Mouse (Mus musculus) urinary bladder, postnatal 0 days (tissue): ENCODE measurements around the gene Bcdin3d. TPM values are rescaled to one million over a fixed set of nuclear protein-coding genes. Genes with fewer than 3 reads are reported as not detected.

ENCODE experiments used
- polyA plus RNA-seq: library from polyadenylated mRNA; unstranded; fragments of >200 nt; fragmentation: Nextera tagmentation; extraction: Ambion mirVana; gene quantifications from 2 replicates; pipeline ENCODE4 v1.2.1, GENCODE M21; 2015

Gene Bcdin3d
- polyA plus RNA-seq = 8.4 and 8.5 TPM in 2 replicates

GRCm38 (mm10) chr15:99474576-99474926, at the start of gene Bcdin3d:
Gene Bcdin3d (minus strand): TSS chr15:99474730.

GRCm38 (mm10) chr15:99457606-99458401, 16.7 kb downstream of the Bcdin3d start, which contains the start of gene Nckap5l:
Gene Nckap5l (minus strand): TSS chr15:99457748.

Other genes with a start within 250 kb of the Bcdin3d start
- 0.07 and 0.14 TPM in 2 replicates for gene Kcnh3, start 249.9 kb downstream of the Bcdin3d start, polyA plus RNA-seq
- 57.6 and 61.7 TPM in 2 replicates for gene Mcrs1, start 222.8 kb downstream of the Bcdin3d start, polyA plus RNA-seq
- gene Prpf40b, start 179.6 kb downstream of the Bcdin3d start, polyA plus RNA-seq = 19.4 and 20.4 TPM in 2 replicates
- gene Fam186b, start 178.8 kb downstream of the Bcdin3d start, polyA plus RNA-seq = 0.16 TPM in 1 of 2 replicates, not detected in the other
- gene Fmnl3, start 104.2 kb downstream of the Bcdin3d start, polyA plus RNA-seq = 8.5 and 8.6 TPM in 2 replicates
- gene Tmbim6, start 81.8 kb downstream of the Bcdin3d start, polyA plus RNA-seq = 351 and 354 TPM in 2 replicates
- gene Nckap5l, start 17.0 kb downstream of the Bcdin3d start, polyA plus RNA-seq = 2.8 and 3.2 TPM in 2 replicates
- not detected in 2 replicates for gene Faim2, start 53.4 kb upstream of the Bcdin3d start, polyA plus RNA-seq
- gene Aqp2, start 104.3 kb upstream of the Bcdin3d start, polyA plus RNA-seq = not detected in 2 replicates
- gene Aqp5, start 116.1 kb upstream of the Bcdin3d start, polyA plus RNA-seq = 0.11 and 0.34 TPM in 2 replicates
- gene Aqp6, start 126.7 kb upstream of the Bcdin3d start, polyA plus RNA-seq = 0.22 and 0.31 TPM in 2 replicates
- gene Racgap1, start 176.9 kb upstream of the Bcdin3d start, polyA plus RNA-seq = 23.5 and 36.8 TPM in 2 replicates
- 0.76 and 0.94 TPM in 2 replicates for gene Asic1, start 195.6 kb upstream of the Bcdin3d start, polyA plus RNA-seq
- 8.1 and 9.4 TPM in 2 replicates for gene Smarcd1, start 227.4 kb upstream of the Bcdin3d start, polyA plus RNA-seq
- 1.3 TPM in 1 of 2 replicates, not detected in the other for gene Gm17349, start 230.8 kb upstream of the Bcdin3d start, polyA plus RNA-seq
- gene Gpd1, start 242.8 kb upstream of the Bcdin3d start, polyA plus RNA-seq = 0.36 and 0.37 TPM in 2 replicates